Mouse (Mus musculus) heart, embryonic 12.5 days (tissue): ENCODE results near the gene Gprin1. TPM values are rescaled to one million over a fixed set of nuclear protein-coding genes. Genes with fewer than 3 reads are reported as not detected.

Experiments used
- ATAC-seq: fragments of 200-750 bp; cut with Nextera tagmentation; 2 replicates; pipeline ENCODE4 v1.8.0; 2017; ENCODE audit warnings: moderate TSS enrichment, moderate library complexity; ENCODE audit not compliant: insufficient number of reproducible peaks, low FRiP score
- H3K27ac ChIP-seq: fragments of 300-500 bp; sonication (generic); 2 replicates; pipeline ENCODE4 v1.5.1; 2016; ENCODE audit warnings: mild to moderate bottlenecking, moderate library complexity; ENCODE audit not compliant: poor library complexity, severe bottlenecking
- H3K27me3 ChIP-seq: fragments of 300-500 bp; sonication (generic); replicated peaks from 2 replicates; pipeline ENCODE4 v1.6.1; 2016; ENCODE audit warnings: mild to moderate bottlenecking, moderate library complexity
- H3K36me3 ChIP-seq: fragments of 300-500 bp; sonication (generic); 2 replicates; pipeline ENCODE4 v1.6.1; 2016; ENCODE audit warnings: mild to moderate bottlenecking, moderate library complexity
- H3K4me1 ChIP-seq: fragments of 300-500 bp; sonication (generic); replicated peaks from 2 replicates; pipeline ENCODE4 v1.6.1; 2016; ENCODE audit warnings: mild to moderate bottlenecking
- H3K4me2 ChIP-seq: fragments of 300-500 bp; sonication (generic); 2 replicates; pipeline ENCODE4 v1.6.1; 2016; ENCODE audit warnings: mild to moderate bottlenecking, moderate library complexity
- H3K4me3 ChIP-seq: fragments of 300-500 bp; sonication (generic); 2 replicates; pipeline ENCODE4 v1.5.1; 2016; ENCODE audit warnings: mild to moderate bottlenecking
- H3K9ac ChIP-seq: fragments of 300-500 bp; sonication (generic); 2 replicates; pipeline ENCODE4 v1.6.1; 2016; ENCODE audit warnings: mild to moderate bottlenecking, moderate library complexity
- H3K9me3 ChIP-seq: fragments of 300-500 bp; sonication (generic); replicated peaks from 2 replicates; pipeline ENCODE4 v1.6.1; 2016; ENCODE audit warnings: mild to moderate bottlenecking, moderate library complexity
- WGBS: fragments of 180-500 bp; shearing (Covaris S2); methylation state at CpG from one replicate; pipeline ENCODE4 v1.1.7; 2016; 5-methylcytosine and 5-hydroxymethylcytosine counted together
- polyA plus RNA-seq: library from polyadenylated mRNA; unstranded; fragments of >200 nt; fragmentation: Nextera tagmentation; extraction: Ambion mirVana; gene quantifications from 2 replicates; pipeline ENCODE4 v1.2.1, GENCODE M21; 2016

The Gprin1 gene
- polyA plus RNA-seq, 1 experiment from 2014 or later = 0.27 TPM

- WGBS = 3% methylated on average over 69 of the region's 100 CpGs
- Histone ChIP-seq H3K36me3 (no peaks in the 10 kb centered on the region), H3K4me2 (peak overlapping the region; percentile 89), H3K27me3 (peaks cover 98% of the 10 kb centered on the region), H3K9me3 (no peaks in the 10 kb centered on the region), H3K4me1 (peaks cover 15% of the 10 kb centered on the region; the same call in 1 of the 2 replicates), H3K4me3 (peak overlapping the region; percentile 62), H3K27ac (no peak overlapping the region), H3K9ac (0 out of 2 replicates have a peak overlapping the region, but pooled peaks have one; percentile 55)
- ATAC-seq = peak; percentile 68
Measured at GRCm38 (mm10) chr13:54749061-54749863, 412 bp downstream of the Gprin1 start.

- peak overlapping the region; percentile 89 for H3K4me2 ChIP-seq
- no peak overlapping the region for H3K27ac ChIP-seq
- H3K4me3 ChIP-seq = no peak overlapping the region
- H3K4me1 ChIP-seq = peaks cover 15% of the 10 kb centered on the region; the same call in 1 of the 2 replicates
- no peaks in the 10 kb centered on the region for H3K36me3 ChIP-seq
- H3K9me3 ChIP-seq = no peaks in the 10 kb centered on the region
- ATAC-seq = no peak
- WGBS = 53% methylated on average over 10 of the region's 10 CpGs
- no peak overlapping the region for H3K9ac ChIP-seq
- peaks cover 95% of the 10 kb centered on the region for H3K27me3 ChIP-seq
Measured at GRCm38 (mm10) chr13:54748721-54749060, 983 bp downstream of the Gprin1 start.

- Histone ChIP-seq H3K4me1 (peaks cover 15% of the 10 kb centered on the region; the same call in 1 of the 2 replicates), H3K4me3 (no peak overlapping the region), H3K9ac (no peak overlapping the region), H3K27ac (no peak overlapping the region), H3K36me3 (no peaks in the 10 kb centered on the region), H3K27me3 (peaks cover 90% of the 10 kb centered on the region), H3K4me2 (no peak overlapping the region), H3K9me3 (no peaks in the 10 kb centered on the region)
- no peak for ATAC-seq
- 74% methylated on average over 8 of the region's 8 CpGs for WGBS
Measured at GRCm38 (mm10) chr13:54748190-54748589, 1.5 kb downstream of the Gprin1 start.

GRCm38 (mm10) chr13:54746896-54747295 is 2.8 kb downstream of the Gprin1 start:
- Histone ChIP-seq H3K9ac (no peak overlapping the region), H3K4me1 (peaks cover 15% of the 10 kb centered on the region; the same call in 1 of the 2 replicates), H3K9me3 (no peaks in the 10 kb centered on the region), H3K4me2 (no peak overlapping the region), H3K27me3 (peaks cover 83% of the 10 kb centered on the region), H3K4me3 (no peak overlapping the region), H3K36me3 (no peaks in the 10 kb centered on the region), H3K27ac (no peak overlapping the region)
- no peak for ATAC-seq
- WGBS = 31% methylated on average over 10 of the region's 10 CpGs

- no peak for ATAC-seq
- no peak overlapping the region for H3K27ac ChIP-seq
- H3K4me3 ChIP-seq = no peak overlapping the region
- no peaks in the 10 kb centered on the region for H3K9me3 ChIP-seq
- H3K27me3 ChIP-seq = peaks cover 81% of the 10 kb centered on the region
- WGBS = 22% methylated on average over 6 of the region's 6 CpGs
- H3K36me3 ChIP-seq = no peaks in the 10 kb centered on the region
- no peak overlapping the region for H3K9ac ChIP-seq
- no peak overlapping the region for H3K4me2 ChIP-seq
- H3K4me1 ChIP-seq = peaks cover 15% of the 10 kb centered on the region; the same call in 1 of the 2 replicates
Measured at GRCm38 (mm10) chr13:54746110-54746509, 3.6 kb downstream of the Gprin1 start.

GRCm38 (mm10) chr13:54738213-54738601 is 11.5 kb downstream of the Gprin1 start:
- H3K4me2 ChIP-seq = peak overlapping the region; percentile 79
- H3K9ac ChIP-seq = 0 out of 2 replicates have a peak overlapping the region, but pooled peaks have one; percentile 3
- peaks cover 8% of the 10 kb centered on the region; the same call in 1 of the 2 replicates for H3K4me1 ChIP-seq
- 3% methylated on average over 34 of the region's 34 CpGs for WGBS
- H3K36me3 ChIP-seq = no peaks in the 10 kb centered on the region
- H3K27me3 ChIP-seq = peaks cover 84% of the 10 kb centered on the region
- peak overlapping the region; percentile 48 for H3K4me3 ChIP-seq
- H3K9me3 ChIP-seq = no peaks in the 10 kb centered on the region
- no peak for ATAC-seq
- H3K27ac ChIP-seq = no peak overlapping the region

GRCm38 (mm10) chr13:54737488-54738212 is 12.0 kb downstream of the Gprin1 start:
- Histone ChIP-seq H3K4me1 (peaks cover 8% of the 10 kb centered on the region; the same call in 1 of the 2 replicates), H3K9me3 (no peaks in the 10 kb centered on the region), H3K36me3 (no peaks in the 10 kb centered on the region), H3K27me3 (peaks cover 82% of the 10 kb centered on the region), H3K27ac (no peak overlapping the region), H3K4me2 (peak overlapping the region; percentile 79), H3K9ac (0 out of 2 replicates have a peak overlapping the region, but pooled peaks have one; percentile 3), H3K4me3 (peak overlapping the region; percentile 48)
- no peak for ATAC-seq
- WGBS = 1% methylated on average over 84 of the region's 87 CpGs

- peak overlapping the region; percentile 48; the same call in 1 of the 2 replicates for H3K4me3 ChIP-seq
- H3K36me3 ChIP-seq = no peaks in the 10 kb centered on the region
- no peak for ATAC-seq
- H3K27me3 ChIP-seq = peaks cover 80% of the 10 kb centered on the region
- H3K4me1 ChIP-seq = peaks cover 8% of the 10 kb centered on the region; the same call in 1 of the 2 replicates
- peak overlapping the region; percentile 79 for H3K4me2 ChIP-seq
- no peak overlapping the region for H3K9ac ChIP-seq
- no peaks in the 10 kb centered on the region for H3K9me3 ChIP-seq
- H3K27ac ChIP-seq = no peak overlapping the region
- WGBS = 34% methylated on average over 3 of the region's 3 CpGs
Measured at GRCm38 (mm10) chr13:54736931-54737330, 12.7 kb downstream of the Gprin1 start.

GRCm38 (mm10) chr13:54726131-54726530 is 23.5 kb downstream of the Gprin1 start:
- no peaks in the 10 kb centered on the region for H3K4me1 ChIP-seq
- no peak overlapping the region for H3K9ac ChIP-seq
- H3K4me2 ChIP-seq = no peak overlapping the region
- H3K27ac ChIP-seq = no peak overlapping the region
- no peak overlapping the region for H3K4me3 ChIP-seq
- H3K9me3 ChIP-seq = peaks cover 5% of the 10 kb centered on the region; the same call in 1 of the 2 replicates
- 54% methylated on average over 11 of the region's 11 CpGs for WGBS
- ATAC-seq = no peak
- H3K36me3 ChIP-seq = no peaks in the 10 kb centered on the region
- peaks cover 3% of the 10 kb centered on the region; the same call in 1 of the 2 replicates for H3K27me3 ChIP-seq

- Histone ChIP-seq H3K4me2 (no peak overlapping the region), H3K36me3 (no peaks in the 10 kb centered on the region), H3K9ac (no peak overlapping the region), H3K27ac (no peak overlapping the region), H3K4me3 (no peak overlapping the region), H3K27me3 (peaks cover 24% of the 10 kb centered on the region), H3K9me3 (peaks cover 5% of the 10 kb centered on the region; the same call in 1 of the 2 replicates), H3K4me1 (no peaks in the 10 kb centered on the region)
- no peak for ATAC-seq
- WGBS = 89% methylated on average over 3 of the region's 3 CpGs
Measured at GRCm38 (mm10) chr13:54723143-54723542, 26.5 kb downstream of the Gprin1 start.

- Histone ChIP-seq H3K27ac (no peak overlapping the region), H3K4me3 (no peak overlapping the region), H3K27me3 (peaks cover 48% of the 10 kb centered on the region), H3K9ac (no peak overlapping the region), H3K4me2 (no peak overlapping the region), H3K9me3 (no peaks in the 10 kb centered on the region), H3K36me3 (no peaks in the 10 kb centered on the region), H3K4me1 (no peaks in the 10 kb centered on the region)
- 4% methylated on average over 5 of the region's 5 CpGs for WGBS
- 0 out of 2 replicates have a peak, but pooled peaks have one; percentile 15 for ATAC-seq
Measured at GRCm38 (mm10) chr13:54716916-54717315, 32.8 kb downstream of the Gprin1 start.
